Mouse (Mus musculus) embryonic fibroblast, embryonic 13.5 days (primary cell): ENCODE measurements at regions not wholly inside any gene's neighbourhood (a gene's known extent, or its start where the extent isn't known, plus 50 kb on each side); places are given as distances from the start of the nearest gene placed in this dataset.

Source experiments
- H3K27ac ChIP-seq: 2 replicates; pipeline ENCODE4 v1.5.1; 2012; ENCODE audit warnings: low read length, control low read depth, inconsistent platforms; ENCODE audit not compliant: insufficient read depth
- H3K4me1 ChIP-seq: 2 replicates; pipeline ENCODE4 v1.6.1; 2011; ENCODE audit warnings: low read length; ENCODE audit not compliant: control insufficient read depth, insufficient read depth
- H3K4me3 ChIP-seq: 2 replicates; pipeline ENCODE4 v1.5.1; 2011; ENCODE audit warnings: mild to moderate bottlenecking, control low read depth, low read length; ENCODE audit not compliant: insufficient read depth
- CTCF ChIP-seq: IDR thresholded peaks from 2 replicates; pipeline ENCODE4 v1.5.1; 2011; ENCODE audit warnings: mild to moderate bottlenecking, control low read depth, low read length, moderate library complexity, borderline replicate concordance; ENCODE audit not compliant: insufficient read depth
- POLR2A ChIP-seq: IDR thresholded peaks from 2 replicates; pipeline ENCODE4 v1.6.1; 2011; ENCODE audit warnings: low read depth, mild to moderate bottlenecking, control low read depth, low read length, moderate library complexity

GRCm38 (mm10) chr3:70288590-70289388, 281.4 kb downstream of the Otol1 start:
- TF ChIP-seq POLR2A (no peak), CTCF (no peak)
- H3K4me3 ChIP-seq, result no peak overlapping the region
- H3K27ac ChIP-seq, result no peak overlapping the region
- H3K4me1 ChIP-seq, result no peaks in the 10 kb centered on the region

GRCm38 (mm10) chr3:70307556-70307955, 300.1 kb downstream of the Otol1 start:
- TF ChIP-seq CTCF (no peak), POLR2A (no peak)
- Histone ChIP-seq H3K27ac (no peak overlapping the region), H3K4me1 (no peaks in the 10 kb centered on the region), H3K4me3 (no peak overlapping the region)

GRCm38 (mm10) chr3:70308061-70308461, 300.6 kb downstream of the Otol1 start:
- Histone ChIP-seq H3K4me1 (no peaks in the 10 kb centered on the region), H3K27ac (no peak overlapping the region), H3K4me3 (no peak overlapping the region)
- TF ChIP-seq POLR2A, result no peak
- TF ChIP-seq CTCF, result no peak

GRCm38 (mm10) chr3:70309304-70309703, 301.9 kb downstream of the Otol1 start:
- Histone ChIP-seq H3K27ac (no peak overlapping the region), H3K4me1 (no peaks in the 10 kb centered on the region), H3K4me3 (no peak overlapping the region)
- no peak for TF ChIP-seq POLR2A
- no peak for TF ChIP-seq CTCF

- H3K4me3 ChIP-seq, result no peak overlapping the region
- no peak for TF ChIP-seq CTCF
- no peak for TF ChIP-seq POLR2A
- H3K27ac ChIP-seq, result no peak overlapping the region
- H3K4me1 ChIP-seq, result no peaks in the 10 kb centered on the region
Observed at GRCm38 (mm10) chr3:70311055-70311454, 303.6 kb downstream of the Otol1 start.

- TF ChIP-seq POLR2A (no peak), CTCF (no peak)
- H3K4me1 ChIP-seq, result no peaks in the 10 kb centered on the region
- H3K27ac ChIP-seq, result no peak overlapping the region
- no peak overlapping the region for H3K4me3 ChIP-seq
Observed at GRCm38 (mm10) chr3:70312034-70312433, 304.6 kb downstream of the Otol1 start.

GRCm38 (mm10) chr3:70313119-70313868, 305.9 kb downstream of the Otol1 start:
- Histone ChIP-seq H3K4me3 (no peak overlapping the region), H3K4me1 (no peaks in the 10 kb centered on the region), H3K27ac (no peak overlapping the region)
- TF ChIP-seq POLR2A (no peak), CTCF (no peak)

GRCm38 (mm10) chr3:70314239-70314638, 306.8 kb downstream of the Otol1 start:
- TF ChIP-seq CTCF (no peak), POLR2A (no peak)
- no peaks in the 10 kb centered on the region for H3K4me1 ChIP-seq
- no peak overlapping the region for H3K27ac ChIP-seq
- H3K4me3 ChIP-seq, result no peak overlapping the region

- no peak overlapping the region for H3K27ac ChIP-seq
- TF ChIP-seq POLR2A (no peak), CTCF (no peak)
- no peak overlapping the region for H3K4me3 ChIP-seq
- H3K4me1 ChIP-seq, result no peaks in the 10 kb centered on the region
Observed at GRCm38 (mm10) chr3:70318377-70318776, 311.0 kb downstream of the Otol1 start.

- H3K27ac ChIP-seq, result no peak overlapping the region
- H3K4me3 ChIP-seq, result no peak overlapping the region
- H3K4me1 ChIP-seq, result no peaks in the 10 kb centered on the region
- no peak for TF ChIP-seq CTCF
- no peak for TF ChIP-seq POLR2A
Observed at GRCm38 (mm10) chr3:70319139-70319538, 311.7 kb downstream of the Otol1 start.
